Mouse (Mus musculus) CH12.LX (cell line): ENCODE measurements around the gene Sec14l5. TPM values are rescaled to one million over a fixed set of nuclear protein-coding genes. Genes with fewer than 3 reads are reported as not detected.

Experiments
- DNase-seq: peaks from one replicate; pipeline ENCODE4 v3.0.0-alpha.2; 2013; ENCODE audit errors: extremely low read depth
- H3K27ac ChIP-seq: 2 replicates; pipeline ENCODE4 v1.5.1; 2012; ENCODE audit warnings: low read depth, mild to moderate bottlenecking, control low read depth, moderate library complexity; ENCODE audit not compliant: insufficient read depth
- H3K27me3 ChIP-seq: replicated peaks from 2 replicates; pipeline ENCODE3; 2012; ENCODE audit warnings: inconsistent platforms
- H3K36me3 ChIP-seq, 2 experiments: replicated peaks in 1 of 2; 2 replicates each; pipeline versions ENCODE3 to v1.6.1; 2012; ENCODE audit warnings: inconsistent platforms in 1 of 2, low read length in 1 of 2, mild to moderate bottlenecking in 1 of 2, mixed read lengths in 1 of 2, moderate library complexity in 1 of 2; ENCODE audit not compliant: control insufficient read depth in 1 of 2, insufficient read depth in 1 of 2
- H3K4me1 ChIP-seq, 2 experiments: 2 replicates each; pipeline ENCODE4 v1.6.1; 2012; ENCODE audit warnings: inconsistent platforms in 1 of 2, moderate library complexity in 1 of 2; ENCODE audit not compliant: insufficient read depth in 2 of 2, control insufficient read depth in 1 of 2
- H3K4me2 ChIP-seq: 2 replicates; pipeline ENCODE4 v1.6.1; 2012; ENCODE audit warnings: low read depth, mild to moderate bottlenecking, control low read depth; ENCODE audit not compliant: poor library complexity, insufficient read depth, severe bottlenecking
- H3K4me3 ChIP-seq, 3 experiments: fragments of 150-350 bp in 1 of 3; sonication (generic) in 1 of 3; replicated peaks in 1 of 3; 2 replicates each; pipeline versions ENCODE3 to v1.5.1; 2011 to 2012; ENCODE audit warnings: low read depth in 2 of 3, low read length in 2 of 3, mild to moderate bottlenecking in 2 of 3, moderate library complexity in 2 of 3, control low read depth in 1 of 3, improper control_type of control experiment in 1 of 3, inconsistent platforms in 1 of 3, mixed read lengths in 1 of 3; ENCODE audit not compliant: poor library complexity in 1 of 3
- H3K79me2 ChIP-seq: replicated peaks from 2 replicates; pipeline ENCODE4 v1.6.1; 2012; ENCODE audit warnings: mild to moderate bottlenecking, moderate library complexity; ENCODE audit not compliant: control insufficient read depth, poor library complexity, insufficient read depth, severe bottlenecking; ENCODE audit errors: extremely low read depth
- H3K9ac ChIP-seq: 2 replicates; pipeline ENCODE4 v1.6.1; 2012; ENCODE audit warnings: low read depth, mild to moderate bottlenecking, control low read depth, moderate library complexity; ENCODE audit not compliant: insufficient read depth
- H3K9me3 ChIP-seq: replicated peaks from 2 replicates; pipeline ENCODE3; 2012; ENCODE audit warnings: low read length, inconsistent platforms, mixed read lengths
- BHLHE40 ChIP-seq: IDR thresholded peaks from 2 replicates; pipeline ENCODE4 v1.6.1; 2011; ENCODE audit warnings: mild to moderate bottlenecking, low read depth, low read length, improper control_type of control experiment
- CHD2 ChIP-seq: IDR thresholded peaks from 2 replicates; pipeline ENCODE4 v1.6.1; 2011; ENCODE audit warnings: low read length, improper control_type of control experiment
- CTCF ChIP-seq, 2 experiments: IDR thresholded peaks in 1 of 2; conservative IDR thresholded peaks in 1 of 2; 2 replicates each; pipeline ENCODE4 v1.5.1; 2011 to 2012; ENCODE audit warnings: low read depth in 2 of 2, low read length in 2 of 2, improper control_type of control experiment in 1 of 2, inconsistent platforms in 1 of 2, mild to moderate bottlenecking in 1 of 2, moderate library complexity in 1 of 2
- ELF1 ChIP-seq: IDR thresholded peaks from 2 replicates; pipeline ENCODE4 v1.6.1; 2014; ENCODE audit warnings: low read depth, mild to moderate bottlenecking, inconsistent platforms, low read length, improper control_type of control experiment
- EP300 ChIP-seq: IDR thresholded peaks from 2 replicates; pipeline ENCODE4 v1.6.1; 2011; ENCODE audit warnings: low read length, improper control_type of control experiment
- ETS1 ChIP-seq: conservative IDR thresholded peaks from 2 replicates; pipeline ENCODE4 v1.6.1; 2012; ENCODE audit warnings: low read depth, mild to moderate bottlenecking, inconsistent platforms, low read length, improper control_type of control experiment, moderate library complexity
- HCFC1 ChIP-seq: IDR thresholded peaks from 2 replicates; pipeline ENCODE4 v1.6.1; 2012; ENCODE audit warnings: low read depth, mild to moderate bottlenecking, inconsistent platforms, low read length, improper control_type of control experiment
- MAFK ChIP-seq: IDR thresholded peaks from 2 replicates; pipeline ENCODE4 v1.6.1; 2011; ENCODE audit warnings: low read length, improper control_type of control experiment; ENCODE audit not compliant: insufficient replicate concordance
- MAZ ChIP-seq: IDR thresholded peaks from 2 replicates; pipeline ENCODE4 v1.6.1; 2012; ENCODE audit warnings: low read depth, mild to moderate bottlenecking, inconsistent platforms, low read length, improper control_type of control experiment, moderate library complexity
- MEF2A ChIP-seq: IDR thresholded peaks from 2 replicates; pipeline ENCODE4 v1.6.1; 2014; ENCODE audit warnings: low read depth, mild to moderate bottlenecking, inconsistent platforms, low read length, improper control_type of control experiment, borderline replicate concordance
- MYC ChIP-seq: IDR thresholded peaks from 2 replicates; pipeline ENCODE4 v1.6.1; 2011; ENCODE audit warnings: low read depth, mild to moderate bottlenecking, improper control_type of control experiment, low read length
- NELFE ChIP-seq: IDR thresholded peaks from 2 replicates; pipeline ENCODE4 v1.6.1; 2011; ENCODE audit warnings: low read depth, low read length, improper control_type of control experiment
- PAX5 ChIP-seq: IDR thresholded peaks from 2 replicates; pipeline ENCODE4 v1.6.1; 2012; ENCODE audit warnings: low read length, inconsistent platforms, mixed read lengths
- POLR2A ChIP-seq: IDR thresholded peaks from 2 replicates; pipeline ENCODE4 v1.6.1; 2011; ENCODE audit warnings: low read depth, mild to moderate bottlenecking, improper control_type of control experiment, low read length
- RAD21 ChIP-seq: IDR thresholded peaks from 2 replicates; pipeline ENCODE4 v1.6.1; 2011; ENCODE audit warnings: low read depth, mild to moderate bottlenecking, low read length, improper control_type of control experiment, moderate library complexity
- SMC3 ChIP-seq: IDR thresholded peaks from 2 replicates; pipeline ENCODE4 v1.6.1; 2011; ENCODE audit warnings: low read depth, low read length, improper control_type of control experiment
- TBP ChIP-seq: conservative IDR thresholded peaks from 2 replicates; pipeline ENCODE4 v1.6.1; 2011; ENCODE audit warnings: low read depth, low read length, improper control_type of control experiment
- USF1 ChIP-seq: IDR thresholded peaks from 2 replicates; pipeline ENCODE4 v1.6.1; 2014; ENCODE audit warnings: low read depth, mild to moderate bottlenecking, inconsistent platforms, low read length, improper control_type of control experiment
- ZC3H11A ChIP-seq: IDR thresholded peaks from 2 replicates; pipeline ENCODE4 v1.6.1; 2012; ENCODE audit warnings: low read depth, mild to moderate bottlenecking, inconsistent platforms, low read length, improper control_type of control experiment
- ZKSCAN1 ChIP-seq: IDR thresholded peaks from 2 replicates; pipeline ENCODE4 v1.6.1; 2012; ENCODE audit warnings: low read depth, inconsistent platforms, low read length, improper control_type of control experiment, borderline replicate concordance
- ZMIZ1 ChIP-seq: IDR thresholded peaks from 2 replicates; pipeline ENCODE4 v1.6.1; 2012; ENCODE audit warnings: low read depth, mild to moderate bottlenecking, inconsistent platforms, low read length, improper control_type of control experiment
- dilution Hi-C: fragments of 300-500 bp; cut with MboI; formaldehyde crosslinking; loops from 2 replicates; pipeline ENCODE4 v1.14.3; 2020; ENCODE audit warnings: low sequenced_read_pairs; ENCODE audit not compliant: extremely low pct_unique_long_range_greater_than_20kb, extremely low pct_ligation_motif_present
- in situ Hi-C: fragments of 300-500 bp; cut with MboI; formaldehyde crosslinking; loops from 3 replicates; pipeline ENCODE4 v1.14.3; 2019; ENCODE audit warnings: low sequenced_read_pairs, low pct_ligation_motif_present, low pct_unique_long_range_greater_than_20kb, mixed read lengths
- polyA plus RNA-seq: library from polyadenylated mRNA; unstranded; fragments of >175 nt; gene quantifications from 2 replicates; pipeline ENCODE4 v1.2.1, GENCODE M21; 2012; ENCODE audit warnings: low read depth; ENCODE audit not compliant: insufficient read length
- total RNA-seq, 2 experiments: library from RNA; depleted of rRNA; stranded (reverse); fragments of 300-350 nt in 1 of 2; fragments of >200 nt in 1 of 2; gene quantifications; 2 replicates each; pipeline ENCODE4 v1.2.3; 2012 to 2014

Sec14l5 gene
- total and polyA plus RNA-seq, 3 experiments = 0.13 TPM; not detected in 2

- TF ChIP-seq USF1 = no peak
- TF ChIP-seq, all 38 proteins: peak for 15
These were observed 55.8 kb downstream of the Sec14l5 start (continued) for GRCm38 (mm10) chr16:5202681-5203080.

GRCm38 (mm10) chr16:5203200-5203599, 56.3 kb downstream of the Sec14l5 start:
- peak overlapping the region; percentile 75 to 91 (median 83) for H3K4me3 ChIP-seq
- DNase-seq = peak; percentile 14
- dilution Hi-C loops (no loop called here), in situ Hi-C loops (no loop called here)
- H3K4me2 ChIP-seq = peak overlapping the region; percentile 59
- H3K4me1 ChIP-seq = peaks cover 6 to 38% of the 10 kb centered on the region in 2 experiments
- TF ChIP-seq MAZ (no peak), ZC3H11A (no peak), EP300 (no peak), SMC3 (no peak), POLR2A (no peak), NELFE (no peak), PAX5 (no peak), ETS1 (no peak), BHLHE40 (no peak), CTCF (conservative IDR thresholded peaks at IDR 0.05 in 1 of 2, IDR thresholded peaks at IDR 0.05 in 1 of 2; ENCODE audit: low read depth in 2 of 2, low read length in 2 of 2) (no peak), ZMIZ1 (no peak), MAFK (no peak), MEF2A (no peak), MYC (no peak), RAD21 (no peak), HCFC1 (no peak), ZKSCAN1 (no peak), CHD2 (no peak), TBP (no peak), ELF1 (no peak; the same call in 1 of the 2 replicates)
- peak overlapping the region; percentile 12 for H3K27ac ChIP-seq
- no peaks in the 10 kb centered on the region for H3K27me3 ChIP-seq
- H3K79me2 ChIP-seq = no peaks in the 10 kb centered on the region; the same call in 1 of the 2 replicates
- peaks cover 35 to 64% of the 10 kb centered on the region in 2 experiments for H3K36me3 ChIP-seq
- H3K9ac ChIP-seq = peak overlapping the region; percentile 62
- no peaks in the 10 kb centered on the region for H3K9me3 ChIP-seq
